Mouse (Mus musculus) liver, adult 2 months (tissue): ENCODE results near the gene Arl15.

Experiments used
- CTCF ChIP-seq: fragments of 200-500 bp; IDR thresholded peaks from 2 replicates; pipeline ENCODE4 v1.5.1; 2011; ENCODE audit warnings: low read depth, low read length, control low read depth
- POLR2A ChIP-seq: fragments of 200-500 bp; IDR thresholded peaks from 2 replicates; pipeline ENCODE4 v1.6.1; 2011; ENCODE audit warnings: low read length, control low read depth; ENCODE audit not compliant: insufficient read depth; ENCODE audit errors: extremely low read depth

GRCm38 (mm10) chr13:114123391-114123790, 329.1 kb downstream of the Arl15 start:
- TF ChIP-seq CTCF: no peak
- no peak for TF ChIP-seq POLR2A
